Mouse (Mus musculus): ENCODE data around the gene Bcl3.

Bcl3 gene

GRCm38 (mm10) chr7:19764581-19764980 lies 58.0 kb downstream of the Bcl3 start:
- no peak for DNase-seq

DNA sequence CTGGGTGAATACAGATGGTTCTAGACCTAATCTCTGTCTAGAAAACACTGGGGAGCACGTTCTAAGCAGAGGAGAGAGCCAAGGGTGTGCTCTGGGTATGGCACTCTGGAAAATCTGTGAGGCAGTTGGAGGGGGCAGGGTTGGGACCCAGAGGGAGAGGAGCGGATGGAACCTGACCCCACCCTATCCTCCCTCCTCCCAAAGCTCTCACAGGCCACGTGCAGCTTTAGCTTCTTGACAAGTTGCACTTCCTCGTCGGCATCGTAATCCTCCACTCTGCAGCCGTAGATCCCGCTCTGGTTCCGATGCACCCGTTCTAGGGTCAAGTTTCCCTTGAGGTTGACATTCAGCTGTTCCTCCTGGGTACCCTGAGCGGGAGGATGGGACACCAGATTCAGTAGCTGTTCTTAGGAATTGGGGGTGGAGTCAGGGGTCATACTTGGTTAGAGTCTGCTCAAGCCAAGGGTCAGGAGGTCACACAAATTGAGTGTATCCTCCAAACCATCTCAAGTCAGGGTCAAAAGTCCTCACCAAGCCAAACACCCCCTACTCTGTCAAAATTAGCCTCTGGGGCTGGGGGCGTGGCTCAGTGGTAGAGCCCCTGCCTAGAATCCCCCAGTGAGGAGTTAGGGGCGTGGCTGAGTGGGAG lies 58.6 kb downstream of the Bcl3 start:
- DNase-seq, result peak; percentile 29

GRCm38 (mm10) chr7:19762283-19762682 lies 60.3 kb downstream of the Bcl3 start:
- no peak for DNase-seq

- peak; percentile 34 for DNase-seq
Measured at GRCm38 (mm10) chr7:19760021-19760420, 62.5 kb downstream of the Bcl3 start.

- DNase-seq, result no peak
Measured at GRCm38 (mm10) chr7:19758623-19759022, 63.9 kb downstream of the Bcl3 start.

All from kidney, adult 9 months (tissue).